Mouse (Mus musculus) MEL (cell line): ENCODE data around the gene Gm49383. TPM values are rescaled to one million over a fixed set of nuclear protein-coding genes. Genes with fewer than 3 reads are reported as not detected.

Source experiments
- DNase-seq: peaks from one replicate; pipeline ENCODE4 v3.0.0; 2011; ENCODE audit warnings: low read depth, low spot score
- H3K27ac ChIP-seq: 2 replicates; pipeline ENCODE4 v1.5.1; 2012; ENCODE audit warnings: low read depth, mild to moderate bottlenecking, control low read depth, low read length, moderate library complexity; ENCODE audit not compliant: control insufficient read depth
- H3K27me3 ChIP-seq, 2 experiments: fragments of 150-350 bp in 1 of 2; sonication (generic) in 1 of 2; 2 replicates each; pipeline ENCODE4 v1.6.1; 2012; ENCODE audit warnings: low read length in 2 of 2, mild to moderate bottlenecking in 2 of 2, improper control_type of control experiment in 1 of 2, moderate library complexity in 1 of 2; ENCODE audit not compliant: insufficient read depth in 2 of 2, control insufficient read depth in 1 of 2
- H3K36me3 ChIP-seq, 2 experiments: 2 replicates each; pipeline ENCODE4 v1.6.1; 2012 to 2014; ENCODE audit warnings: low read length in 2 of 2, improper control_type of control experiment in 1 of 2, inconsistent platforms in 1 of 2, mild to moderate bottlenecking in 1 of 2; ENCODE audit not compliant: insufficient read depth in 2 of 2, control insufficient read depth in 1 of 2
- H3K4me1 ChIP-seq, 2 experiments: fragments of 150-350 bp in 1 of 2; sonication (generic) in 1 of 2; 2 replicates each; pipeline ENCODE4 v1.6.1; 2012; ENCODE audit warnings: low read length in 2 of 2, improper control_type of control experiment in 1 of 2, mild to moderate bottlenecking in 1 of 2; ENCODE audit not compliant: insufficient read depth in 2 of 2, control insufficient read depth in 1 of 2
- H3K4me3 ChIP-seq, 2 experiments: fragments of 150-350 bp in 1 of 2; sonication (generic) in 1 of 2; 2 replicates each; pipeline ENCODE4 v1.5.1; 2012; ENCODE audit warnings: low read depth in 2 of 2, low read length in 2 of 2, mild to moderate bottlenecking in 2 of 2, moderate library complexity in 2 of 2, control low read depth in 1 of 2, improper control_type of control experiment in 1 of 2; ENCODE audit not compliant: control insufficient read depth in 1 of 2, insufficient read depth in 1 of 2
- H3K79me2 ChIP-seq: 2 replicates; pipeline ENCODE4 v1.6.1; 2012; ENCODE audit warnings: mild to moderate bottlenecking, low read length, moderate library complexity; ENCODE audit not compliant: control insufficient read depth, poor library complexity, insufficient read depth
- H3K9ac ChIP-seq: 2 replicates; pipeline ENCODE4 v1.6.1; 2012; ENCODE audit warnings: low read depth, mild to moderate bottlenecking, control low read depth, low read length, moderate library complexity; ENCODE audit not compliant: control insufficient read depth, poor library complexity, severe bottlenecking
- H3K9me3 ChIP-seq: fragments of 150-350 bp; sonication (generic); replicated peaks from 2 replicates; pipeline ENCODE4 v1.6.1; 2012; ENCODE audit warnings: mild to moderate bottlenecking, low read length, improper control_type of control experiment, moderate library complexity; ENCODE audit not compliant: insufficient read depth
- CHD1 ChIP-seq: IDR thresholded peaks from 2 replicates; pipeline ENCODE4 v1.6.1; 2012; ENCODE audit warnings: low read depth, mild to moderate bottlenecking, inconsistent platforms, low read length, improper control_type of control experiment
- CHD2 ChIP-seq: IDR thresholded peaks from 2 replicates; pipeline ENCODE4 v1.6.1; 2011; ENCODE audit warnings: low read length, improper control_type of control experiment
- CTCF ChIP-seq, 3 experiments: IDR thresholded peaks in 2 of 3; conservative IDR thresholded peaks in 1 of 3; 2 replicates each; pipeline ENCODE4 v1.5.1; 2011 to 2012; ENCODE audit warnings: low read length in 3 of 3, low read depth in 2 of 3, mild to moderate bottlenecking in 2 of 3, improper control_type of control experiment in 1 of 3, inconsistent platforms in 1 of 3, mixed read lengths in 1 of 3, moderate library complexity in 1 of 3; ENCODE audit not compliant: control insufficient read depth in 1 of 3, insufficient read depth in 1 of 3, poor library complexity in 1 of 3, severe bottlenecking in 1 of 3
- ELF1 ChIP-seq: IDR thresholded peaks from 2 replicates; pipeline ENCODE4 v1.6.1; 2014; ENCODE audit warnings: low read depth, mild to moderate bottlenecking, inconsistent platforms, low read length, improper control_type of control experiment, moderate library complexity
- EP300 ChIP-seq, 2 experiments: IDR thresholded peaks; 2 replicates each; pipeline ENCODE4 v1.6.1; 2011; ENCODE audit warnings: improper control_type of control experiment in 2 of 2, low read length in 2 of 2, low read depth in 1 of 2, mild to moderate bottlenecking in 1 of 2
- ETS1 ChIP-seq: IDR thresholded peaks from 2 replicates; pipeline ENCODE4 v1.6.1; 2012; ENCODE audit warnings: low read depth, mild to moderate bottlenecking, inconsistent platforms, low read length, improper control_type of control experiment, moderate library complexity
- GABPA ChIP-seq: IDR thresholded peaks from 2 replicates; pipeline ENCODE4 v1.6.1; 2012; ENCODE audit warnings: low read depth, mild to moderate bottlenecking, inconsistent platforms, low read length, improper control_type of control experiment, moderate library complexity
- GATA1 ChIP-seq: IDR thresholded peaks from 2 replicates; pipeline ENCODE4 v1.6.1; 2011; ENCODE audit warnings: low read depth, low read length, improper control_type of control experiment
- KAT2A ChIP-seq: conservative IDR thresholded peaks from 2 replicates; pipeline ENCODE4 v1.6.1; 2012; ENCODE audit warnings: low read depth, low read length, improper control_type of control experiment, inconsistent platforms
- MAFK ChIP-seq: IDR thresholded peaks from 2 replicates; pipeline ENCODE4 v1.6.1; 2011; ENCODE audit warnings: low read depth, mild to moderate bottlenecking, low read length, improper control_type of control experiment, borderline replicate concordance
- MAZ ChIP-seq: IDR thresholded peaks from 2 replicates; pipeline ENCODE4 v1.6.1; 2012; ENCODE audit warnings: low read depth, mild to moderate bottlenecking, inconsistent platforms, low read length, improper control_type of control experiment
- MXI1 ChIP-seq: IDR thresholded peaks from 2 replicates; pipeline ENCODE4 v1.6.1; 2011; ENCODE audit warnings: mild to moderate bottlenecking, low read depth, low read length, improper control_type of control experiment
- MYB ChIP-seq: IDR thresholded peaks from 2 replicates; pipeline ENCODE4 v1.6.1; 2011; ENCODE audit warnings: mild to moderate bottlenecking, low read depth, low read length, improper control_type of control experiment
- MYC ChIP-seq: IDR thresholded peaks from 2 replicates; pipeline ENCODE4 v1.6.1; 2011; ENCODE audit warnings: low read depth, mild to moderate bottlenecking, low read length, improper control_type of control experiment, moderate library complexity
- NELFE ChIP-seq: IDR thresholded peaks from 2 replicates; pipeline ENCODE4 v1.6.1; 2011; ENCODE audit warnings: low read depth, low read length, improper control_type of control experiment
- POLR2A ChIP-seq, 2 experiments: IDR thresholded peaks; 2 replicates each; pipeline ENCODE4 v1.6.1; 2011 to 2012; ENCODE audit warnings: low read length in 2 of 2, mild to moderate bottlenecking in 2 of 2, control low read depth in 1 of 2, improper control_type of control experiment in 1 of 2, low read depth in 1 of 2, moderate library complexity in 1 of 2; ENCODE audit not compliant: control insufficient read depth in 1 of 2, insufficient read depth in 1 of 2, poor library complexity in 1 of 2
- POLR2AphosphoS5 ChIP-seq: IDR thresholded peaks from 2 replicates; pipeline ENCODE4 v1.6.1; 2012; ENCODE audit warnings: low read depth, borderline replicate concordance, mild to moderate bottlenecking, inconsistent platforms, low read length, moderate library complexity, mixed read lengths
- RAD21 ChIP-seq: IDR thresholded peaks from 2 replicates; pipeline ENCODE4 v1.6.1; 2011; ENCODE audit warnings: mild to moderate bottlenecking, low read depth, low read length, improper control_type of control experiment
- RCOR1 ChIP-seq: IDR thresholded peaks from 2 replicates; pipeline ENCODE4 v1.6.1; 2012; ENCODE audit warnings: low read depth, mild to moderate bottlenecking, inconsistent platforms, low read length, improper control_type of control experiment
- SIN3A ChIP-seq: IDR thresholded peaks from 2 replicates; pipeline ENCODE4 v1.6.1; 2012; ENCODE audit warnings: low read length, improper control_type of control experiment, inconsistent platforms
- TAL1 ChIP-seq: IDR thresholded peaks from 2 replicates; pipeline ENCODE4 v1.6.1; 2012; ENCODE audit warnings: mild to moderate bottlenecking, inconsistent platforms, low read length, moderate library complexity, mixed read lengths
- UBTF ChIP-seq: IDR thresholded peaks from 2 replicates; pipeline ENCODE4 v1.6.1; 2012; ENCODE audit warnings: low read depth, mild to moderate bottlenecking, inconsistent platforms, low read length, improper control_type of control experiment, moderate library complexity, borderline replicate concordance; ENCODE audit not compliant: insufficient read depth
- USF1 ChIP-seq: IDR thresholded peaks from 2 replicates; pipeline ENCODE4 v1.6.1; 2014; ENCODE audit warnings: low read depth, mild to moderate bottlenecking, inconsistent platforms, low read length, improper control_type of control experiment, moderate library complexity
- ZKSCAN1 ChIP-seq: IDR thresholded peaks from 2 replicates; pipeline ENCODE4 v1.6.1; 2012; ENCODE audit warnings: low read depth, mild to moderate bottlenecking, inconsistent platforms, low read length, improper control_type of control experiment, moderate library complexity
- ZMIZ1 ChIP-seq: IDR thresholded peaks from 2 replicates; pipeline ENCODE4 v1.6.1; 2012; ENCODE audit warnings: low read depth, mild to moderate bottlenecking, inconsistent platforms, low read length, improper control_type of control experiment, moderate library complexity
- ZNF384 ChIP-seq: IDR thresholded peaks from 2 replicates; pipeline ENCODE4 v1.6.1; 2012; ENCODE audit warnings: low read depth, mild to moderate bottlenecking, inconsistent platforms, low read length, improper control_type of control experiment
- polyA plus RNA-seq, 2 experiments: library from polyadenylated mRNA; stranded (reverse) in 1 of 2; unstranded in 1 of 2; fragments of >175 nt in 1 of 2; fragments of >200 nt in 1 of 2; gene quantifications; 2 replicates each; pipeline versions ENCODE4 v1.2.1 to v1.2.4; 2012; ENCODE audit warnings: low replicate concordance in 2 of 2, low read depth in 1 of 2; ENCODE audit not compliant: insufficient read length in 2 of 2, insufficient read depth in 1 of 2, missing spikeins in 1 of 2
- total RNA-seq: library from RNA; depleted of rRNA; stranded (reverse); fragments of 300-350 nt; gene quantifications from 2 replicates; pipeline ENCODE4 v1.2.3, GENCODE M21; 2012

The Gm49383 gene
- total and polyA plus RNA-seq, 3 experiments: 27.5 to 28.8 TPM; not detected in 1

DNA sequence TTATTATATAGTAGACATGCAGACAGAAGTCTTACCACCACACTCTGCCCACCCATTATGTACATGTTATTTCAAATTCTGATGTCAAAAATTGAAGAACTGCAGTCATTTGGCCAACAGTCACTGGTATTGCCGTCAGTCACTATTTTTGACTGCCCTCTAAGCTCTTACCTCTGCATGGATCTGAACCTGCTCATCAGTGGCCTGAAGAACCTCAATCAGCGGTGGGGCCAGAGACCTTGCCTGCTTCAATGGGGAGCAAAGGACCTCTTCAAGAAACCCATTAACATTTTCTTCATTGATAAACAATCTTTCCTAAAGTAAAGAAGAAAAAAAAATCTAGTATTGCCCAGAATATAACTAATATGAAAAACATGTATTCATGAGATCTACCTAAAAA lies 4.3 kb downstream of the Gm49383 start:
- Histone ChIP-seq H3K36me3 (peaks cover 6 to 9% of the 10 kb centered on the region in 2 experiments), H3K9me3 (no peaks in the 10 kb centered on the region), H3K27ac (no peak overlapping the region), H3K79me2 (peaks cover 38% of the 10 kb centered on the region), H3K4me1 (peaks cover 2 to 5% of the 10 kb centered on the region in 2 experiments)
- DNase-seq: no peak
- TF ChIP-seq POLR2AphosphoS5 (no peak), RAD21 (no peak), MXI1 (no peak), GATA1 (no peak), ZMIZ1 (no peak), MAFK (no peak), UBTF (no peak), MYC (no peak), CHD2 (no peak), KAT2A (no peak), MYB (no peak), CTCF (IDR thresholded peaks at IDR 0.05 in 2 of 3, conservative IDR thresholded peaks at IDR 0.05 in 1 of 3; ENCODE audit: control insufficient read depth in 1 of 3, insufficient read depth in 1 of 3, low read depth in 2 of 3, low read length in 3 of 3, poor library complexity in 1 of 3, severe bottlenecking in 1 of 3) (no peak), EP300 (IDR thresholded peaks at IDR 0.05; ENCODE audit: low read depth in 1 of 2, low read length in 2 of 2) (no peak), USF1 (no peak), TAL1 (no peak)
- TF ChIP-seq, all 39 proteins: peak for 0
- H3K4me3 ChIP-seq: no peak overlapping the region
- no peak overlapping the region for H3K9ac ChIP-seq
- H3K27me3 ChIP-seq: no peaks in the 10 kb centered on the region

GRCm38 (mm10) chr12:69191396-69191795 lies 5.5 kb downstream of the Gm49383 start:
- H3K36me3 ChIP-seq: peaks cover 6 to 16% of the 10 kb centered on the region in 2 experiments

More at GRCm38 (mm10) chr12:69191396-69191795, 5.5 kb downstream of the Gm49383 start:
- Histone ChIP-seq H3K9me3 (no peaks in the 10 kb centered on the region), H3K79me2 (peaks cover 35% of the 10 kb centered on the region)
- no peak for TF ChIP-seq RCOR1
- no peak for TF ChIP-seq MAFK
- TF ChIP-seq TAL1: no peak
- no peak for TF ChIP-seq CHD1
- TF ChIP-seq ZNF384: no peak
- TF ChIP-seq SIN3A: no peak
- no peak for TF ChIP-seq GABPA
- no peak for TF ChIP-seq MYC
- TF ChIP-seq MAZ: no peak
- no peak for TF ChIP-seq ETS1
- no peak for TF ChIP-seq POLR2A (IDR thresholded peaks at IDR 0.05; ENCODE audit: control insufficient read depth in 1 of 2, insufficient read depth in 1 of 2, low read depth in 1 of 2, low read length in 2 of 2, poor library complexity in 1 of 2)
- no peak for TF ChIP-seq ZKSCAN1
- TF ChIP-seq NELFE: no peak
- no peak for TF ChIP-seq CTCF (IDR thresholded peaks at IDR 0.05 in 2 of 3, conservative IDR thresholded peaks at IDR 0.05 in 1 of 3; ENCODE audit: control insufficient read depth in 1 of 3, insufficient read depth in 1 of 3, low read depth in 2 of 3, low read length in 3 of 3, poor library complexity in 1 of 3, severe bottlenecking in 1 of 3)
- no peak for TF ChIP-seq ELF1
- TF ChIP-seq, all 39 proteins: peak for 0
- H3K4me1 ChIP-seq: peaks cover 2 to 11% of the 10 kb centered on the region in 2 experiments
- no peaks in the 10 kb centered on the region for H3K27me3 ChIP-seq
- no peak overlapping the region for H3K27ac ChIP-seq
- no peak overlapping the region for H3K4me3 ChIP-seq
- no peak overlapping the region for H3K9ac ChIP-seq
- no peak for DNase-seq
